Mouse (Mus musculus) brain, embryonic 14.5 days (tissue): ENCODE measurements around the gene Ogfod1.

Experiments used
- CTCF ChIP-seq: fragments of 200-500 bp; IDR thresholded peaks from 2 replicates; pipeline ENCODE4 v1.5.1; 2012; ENCODE audit warnings: inconsistent platforms, mild to moderate bottlenecking, moderate library complexity, borderline replicate concordance; ENCODE audit not compliant: insufficient read depth, insufficient read length; ENCODE audit errors: extremely low read depth
- POLR2A ChIP-seq: fragments of 200-500 bp; IDR thresholded peaks from 2 replicates; pipeline ENCODE4 v1.6.1; 2012; ENCODE audit warnings: mild to moderate bottlenecking, inconsistent platforms, borderline replicate concordance; ENCODE audit not compliant: poor library complexity, insufficient read depth, insufficient read length, severe bottlenecking; ENCODE audit errors: extremely low read depth

DNA sequence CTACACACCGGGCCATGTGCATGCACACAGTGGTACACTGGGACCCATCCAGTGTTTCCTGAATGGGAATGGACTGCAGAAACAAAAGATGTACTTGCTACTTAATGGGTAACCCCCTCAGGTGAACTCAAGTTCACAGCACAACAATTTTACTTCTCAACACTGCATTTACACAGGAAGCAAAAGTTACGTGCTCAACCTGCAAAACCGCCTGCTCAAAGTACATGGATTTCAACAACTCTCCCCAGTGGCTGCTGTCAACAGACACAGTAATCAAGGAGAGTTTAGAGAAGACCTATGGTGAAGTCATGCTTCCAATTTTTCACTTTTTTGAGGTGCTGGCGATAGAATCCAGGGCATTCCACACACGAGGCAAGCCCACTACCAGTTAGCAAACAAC, 1.8 kb upstream of the Ogfod1 start:
- TF ChIP-seq POLR2A (no peak), CTCF (no peak)
